Mouse (Mus musculus) forebrain, embryonic 15.5 days (tissue): ENCODE data around the gene Tgfbr3. TPM values are rescaled to one million over a fixed set of nuclear protein-coding genes. Genes with fewer than 3 reads are reported as not detected.

ENCODE experiments used
- ATAC-seq: fragments of 200-750 bp; cut with Nextera tagmentation; replicated peaks from 2 replicates; pipeline ENCODE4 v1.8.0; 2017; ENCODE audit warnings: mild to moderate bottlenecking, moderate TSS enrichment, moderate library complexity
- H3K27ac ChIP-seq: fragments of 300-500 bp; sonication (generic); replicated peaks from 2 replicates; pipeline ENCODE4 v1.5.1; 2015; ENCODE audit warnings: mild to moderate bottlenecking, inconsistent platforms
- H3K27me3 ChIP-seq: fragments of 300-500 bp; sonication (generic); 2 replicates; pipeline ENCODE4 v1.6.1; 2015; ENCODE audit warnings: inconsistent platforms
- H3K36me3 ChIP-seq: fragments of 300-500 bp; sonication (generic); 2 replicates; pipeline ENCODE4 v1.6.1; 2015; ENCODE audit warnings: mild to moderate bottlenecking, inconsistent platforms
- H3K4me1 ChIP-seq: fragments of 300-500 bp; sonication (generic); 2 replicates; pipeline ENCODE4 v1.6.1; 2015; ENCODE audit warnings: inconsistent platforms
- H3K4me2 ChIP-seq: fragments of 300-500 bp; sonication (generic); replicated peaks from 2 replicates; pipeline ENCODE4 v1.6.1; 2015; ENCODE audit warnings: mild to moderate bottlenecking, inconsistent platforms
- H3K4me3 ChIP-seq: fragments of 300-500 bp; sonication (generic); 2 replicates; pipeline ENCODE4 v1.5.1; 2015; ENCODE audit warnings: mild to moderate bottlenecking, inconsistent platforms
- H3K9ac ChIP-seq: fragments of 300-500 bp; sonication (generic); replicated peaks from 2 replicates; pipeline ENCODE4 v1.6.1; 2015; ENCODE audit warnings: mild to moderate bottlenecking, inconsistent platforms
- H3K9me3 ChIP-seq: fragments of 300-500 bp; sonication (generic); 2 replicates; pipeline ENCODE4 v1.6.1; 2016; ENCODE audit warnings: inconsistent platforms
- WGBS: fragments of 180-500 bp; shearing (Covaris S2); methylation state at CpG from one replicate; pipeline ENCODE4 v1.1.7; 2015; ENCODE audit warnings: mixed read lengths; 5-methylcytosine and 5-hydroxymethylcytosine counted together
- polyA plus RNA-seq: library from polyadenylated mRNA; unstranded; fragments of >200 nt; fragmentation: Nextera tagmentation; extraction: Ambion mirVana; gene quantifications from 2 replicates; pipeline ENCODE4 v1.2.1, GENCODE M21; 2015

Tgfbr3 gene
- polyA plus RNA-seq, 1 experiment from 2014 or later = 2.0 TPM

DNA sequence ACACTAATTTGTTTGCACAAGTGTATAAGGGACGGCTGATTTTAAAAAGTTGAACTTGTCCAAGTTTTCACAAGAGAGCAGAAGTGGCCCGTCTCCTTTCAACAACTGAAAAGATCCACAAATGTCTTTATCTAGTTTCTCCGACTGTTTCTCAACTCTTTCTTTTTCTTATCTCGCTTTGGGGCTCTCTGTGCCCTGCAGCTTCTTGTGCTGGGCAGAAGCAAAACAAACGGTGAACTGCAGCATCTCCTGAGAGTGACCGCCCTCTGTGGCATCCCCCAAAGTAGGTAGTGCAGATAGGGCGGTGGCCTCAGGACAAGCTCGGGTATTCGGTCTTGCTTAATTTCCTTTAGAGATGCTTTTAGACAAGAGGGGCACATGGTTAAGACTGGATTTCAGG lies 96.3 kb downstream of the Tgfbr3 start:
- no peak overlapping the region for H3K4me2 ChIP-seq
- no peaks in the 10 kb centered on the region for H3K4me1 ChIP-seq
- H3K36me3 ChIP-seq = no peaks in the 10 kb centered on the region
- H3K9me3 ChIP-seq = no peaks in the 10 kb centered on the region
- WGBS = 91% methylated on average over 9 of the region's 9 CpGs
- no peak overlapping the region for H3K4me3 ChIP-seq
- H3K9ac ChIP-seq = no peak overlapping the region
- no peak for ATAC-seq
- H3K27ac ChIP-seq = no peak overlapping the region
- no peaks in the 10 kb centered on the region for H3K27me3 ChIP-seq

DNA sequence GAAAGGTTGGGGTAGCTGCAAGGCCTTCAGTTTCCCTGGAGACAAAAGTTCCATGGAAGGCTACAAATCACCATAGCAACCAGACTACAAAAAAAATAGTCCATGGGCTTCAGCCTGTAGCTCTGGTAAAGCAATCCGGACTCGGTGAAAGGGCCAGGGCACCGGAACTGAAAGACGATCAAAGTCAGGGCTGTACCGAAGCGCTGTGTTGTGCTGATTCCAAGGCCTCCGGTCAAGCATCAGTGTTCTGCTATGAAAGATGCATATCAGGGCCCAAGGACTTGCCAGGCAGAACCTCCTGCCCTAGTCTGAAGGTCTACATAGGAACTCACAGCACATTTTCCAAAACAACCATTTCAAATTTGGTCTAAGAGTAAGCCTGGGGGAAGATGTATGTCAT lies 97.1 kb downstream of the Tgfbr3 start:
- no peak overlapping the region for H3K4me3 ChIP-seq
- H3K4me2 ChIP-seq = no peak overlapping the region
- ATAC-seq = no peak
- H3K27ac ChIP-seq = no peak overlapping the region
- 84% methylated on average over 7 of the region's 7 CpGs for WGBS
- H3K4me1 ChIP-seq = no peaks in the 10 kb centered on the region
- H3K27me3 ChIP-seq = no peaks in the 10 kb centered on the region
- no peak overlapping the region for H3K9ac ChIP-seq
- H3K9me3 ChIP-seq = no peaks in the 10 kb centered on the region
- no peaks in the 10 kb centered on the region for H3K36me3 ChIP-seq

DNA sequence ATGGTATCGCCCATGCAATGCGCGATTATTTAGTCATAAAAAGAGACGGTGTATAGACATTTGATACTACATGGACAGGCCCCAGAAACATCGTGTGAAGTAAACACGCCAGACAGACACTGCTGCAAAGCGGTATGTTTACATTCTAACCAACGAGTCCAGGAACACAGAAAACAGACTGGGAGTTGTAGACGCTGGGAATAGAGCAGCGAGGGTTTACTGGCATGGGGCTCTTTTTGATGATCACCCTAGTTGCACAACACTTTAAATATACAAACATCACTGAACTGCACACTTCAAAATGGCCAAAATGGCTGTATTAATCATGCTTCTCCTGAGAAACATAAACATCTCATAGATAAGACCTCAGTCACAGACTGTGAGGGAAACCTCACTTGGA lies 100.9 kb downstream of the Tgfbr3 start:
- WGBS = 80% methylated on average over 10 of the region's 10 CpGs

DNA sequence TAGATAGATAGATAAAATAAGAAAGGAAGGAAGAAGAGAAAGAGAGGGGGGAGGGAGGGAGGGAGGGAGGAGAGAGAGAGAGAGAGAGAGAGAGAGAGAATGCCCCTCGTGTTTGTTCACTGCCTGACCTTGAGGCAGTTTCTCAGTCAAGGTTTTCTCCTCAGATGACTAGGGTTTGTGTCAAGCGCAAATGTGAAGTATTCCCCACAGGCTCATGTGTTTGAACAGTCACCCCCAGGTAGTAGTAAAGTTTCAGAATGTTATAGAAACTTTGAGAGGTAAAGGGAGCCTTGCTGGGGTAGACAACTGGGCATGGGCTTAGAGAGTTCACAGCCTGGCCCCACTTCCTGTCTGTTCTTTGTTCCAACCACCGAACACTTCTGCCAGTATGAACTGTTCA lies 103.2 kb downstream of the Tgfbr3 start:
- Histone ChIP-seq H3K4me3 (no peak overlapping the region), H3K27ac (no peak overlapping the region), H3K4me2 (no peak overlapping the region), H3K9me3 (no peaks in the 10 kb centered on the region), H3K9ac (no peak overlapping the region), H3K4me1 (no peaks in the 10 kb centered on the region), H3K36me3 (no peaks in the 10 kb centered on the region), H3K27me3 (no peaks in the 10 kb centered on the region)
- ATAC-seq = no peak
- WGBS = 87% methylated on average over 3 of the region's 3 CpGs

More for the DNA sequence above, 100.9 kb downstream of the Tgfbr3 start:
- H3K27me3 ChIP-seq = no peaks in the 10 kb centered on the region
- no peaks in the 10 kb centered on the region for H3K36me3 ChIP-seq
- H3K4me3 ChIP-seq = no peak overlapping the region
- no peak overlapping the region for H3K27ac ChIP-seq
- no peak for ATAC-seq
- no peak overlapping the region for H3K4me2 ChIP-seq
- no peaks in the 10 kb centered on the region for H3K9me3 ChIP-seq
- no peak overlapping the region for H3K9ac ChIP-seq
- H3K4me1 ChIP-seq = no peaks in the 10 kb centered on the region

DNA sequence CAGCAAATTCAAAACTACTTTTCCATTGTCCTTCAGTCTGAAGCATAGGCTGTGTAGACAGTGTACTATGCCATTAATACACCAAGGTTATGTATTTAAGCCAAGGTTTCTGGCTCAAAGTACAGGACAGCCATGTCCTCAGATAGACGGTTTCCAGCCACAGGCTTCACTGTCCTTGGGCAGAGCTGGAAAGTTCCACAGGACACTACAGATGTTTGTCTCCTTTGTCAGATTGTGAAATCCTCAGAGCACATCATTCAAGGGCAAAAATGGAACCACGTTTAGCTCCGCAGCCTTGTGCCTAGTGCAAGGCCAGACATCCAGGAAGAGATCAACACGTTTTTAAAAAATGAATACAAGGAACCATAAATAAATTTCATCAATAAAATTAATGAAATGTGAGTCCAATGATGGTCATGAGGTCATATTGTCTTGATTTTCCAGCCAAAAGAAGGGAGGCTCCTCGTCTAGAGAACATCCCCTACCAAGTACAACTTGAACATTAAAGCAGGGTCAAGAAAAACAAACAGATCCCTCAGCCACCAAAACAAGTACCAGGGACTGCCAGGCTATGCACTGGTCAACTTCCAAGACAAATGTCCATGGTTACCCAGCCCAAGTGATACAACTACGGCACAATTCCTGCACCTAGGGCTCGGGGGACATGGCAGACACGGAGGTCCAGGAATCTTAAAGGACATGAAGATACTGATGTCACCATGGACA lies 105.1 kb downstream of the Tgfbr3 start:
- Histone ChIP-seq H3K4me1 (no peaks in the 10 kb centered on the region), H3K27ac (no peak overlapping the region), H3K27me3 (no peaks in the 10 kb centered on the region), H3K9ac (no peak overlapping the region), H3K9me3 (no peaks in the 10 kb centered on the region), H3K4me2 (no peak overlapping the region), H3K4me3 (no peak overlapping the region), H3K36me3 (no peaks in the 10 kb centered on the region)
- WGBS = 84% methylated on average over 8 of the region's 8 CpGs
- ATAC-seq = no peak

DNA sequence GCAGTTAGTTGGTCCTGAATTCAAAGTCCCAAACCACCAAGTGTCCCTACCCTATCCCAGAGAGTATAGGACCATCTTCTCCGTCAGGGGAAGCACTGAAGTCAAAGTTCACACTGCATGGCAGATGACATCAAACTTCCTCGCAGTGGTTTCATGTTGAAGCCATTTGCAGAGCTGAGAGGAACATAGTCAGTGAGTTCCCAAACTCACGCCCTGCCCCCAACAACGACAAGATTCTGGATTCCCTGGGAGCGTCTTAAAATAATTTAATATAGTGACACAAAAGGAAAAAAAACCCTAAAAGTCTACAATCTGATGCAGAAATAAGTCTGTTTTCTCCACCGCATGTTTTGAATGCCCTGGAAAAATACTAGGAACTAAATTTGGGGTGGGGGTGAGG lies 105.9 kb downstream of the Tgfbr3 start:
- H3K27ac ChIP-seq = no peak overlapping the region
- H3K27me3 ChIP-seq = no peaks in the 10 kb centered on the region
- no peak overlapping the region for H3K9ac ChIP-seq
- 91% methylated on average over 6 of the region's 6 CpGs for WGBS
- no peak overlapping the region for H3K4me3 ChIP-seq
- H3K4me2 ChIP-seq = no peak overlapping the region
- no peaks in the 10 kb centered on the region for H3K4me1 ChIP-seq
- ATAC-seq = no peak
- no peaks in the 10 kb centered on the region for H3K9me3 ChIP-seq
- no peaks in the 10 kb centered on the region for H3K36me3 ChIP-seq

DNA sequence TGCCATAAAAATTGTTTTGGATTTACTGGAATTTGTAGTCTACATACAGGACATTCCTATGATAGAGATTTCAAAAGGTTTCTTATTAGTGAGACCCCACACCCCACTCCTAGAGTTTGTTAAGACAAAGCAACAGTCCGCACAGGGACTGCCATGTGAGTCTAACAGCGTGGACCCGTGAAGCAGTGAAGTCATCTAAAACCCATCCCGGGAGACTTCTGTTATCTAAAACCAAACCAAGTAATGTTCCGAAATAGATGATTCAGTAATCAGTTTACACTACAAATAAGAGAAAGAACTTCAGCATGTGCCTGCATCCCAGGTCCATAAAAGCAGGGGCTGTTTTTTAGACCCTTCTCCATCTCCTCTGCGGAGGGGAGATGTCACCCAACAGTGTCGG lies 106.7 kb downstream of the Tgfbr3 start:
- H3K9me3 ChIP-seq = no peaks in the 10 kb centered on the region
- 92% methylated on average over 7 of the region's 7 CpGs for WGBS
- no peaks in the 10 kb centered on the region for H3K36me3 ChIP-seq
- no peak overlapping the region for H3K4me2 ChIP-seq
- no peak overlapping the region for H3K27ac ChIP-seq
- no peaks in the 10 kb centered on the region for H3K27me3 ChIP-seq
- no peak overlapping the region for H3K9ac ChIP-seq
- no peak overlapping the region for H3K4me3 ChIP-seq
- ATAC-seq = no peak
- no peaks in the 10 kb centered on the region for H3K4me1 ChIP-seq

DNA sequence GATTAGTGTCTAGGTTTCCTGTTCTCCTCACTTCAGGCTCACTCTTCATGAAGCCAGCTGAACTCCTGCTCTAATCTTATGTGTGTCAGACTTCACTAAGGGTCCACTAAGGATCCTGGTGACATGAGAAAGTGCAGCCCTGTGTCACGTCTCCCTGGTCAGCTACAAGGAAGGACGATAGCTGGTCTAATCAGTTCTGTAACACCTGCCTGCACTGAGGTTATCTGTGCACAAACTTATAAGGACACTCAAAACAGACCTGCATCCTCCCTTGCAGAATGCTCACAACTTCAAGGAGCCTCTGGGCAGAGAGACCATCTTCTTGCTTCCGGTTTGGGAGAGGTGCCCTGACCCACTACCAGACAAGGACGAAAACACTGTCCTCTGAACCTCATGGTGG lies 107.6 kb downstream of the Tgfbr3 start:
- Histone ChIP-seq H3K4me3 (no peak overlapping the region), H3K9ac (no peak overlapping the region), H3K27ac (no peak overlapping the region), H3K4me2 (no peak overlapping the region), H3K36me3 (no peaks in the 10 kb centered on the region), H3K27me3 (no peaks in the 10 kb centered on the region), H3K9me3 (no peaks in the 10 kb centered on the region), H3K4me1 (no peaks in the 10 kb centered on the region)
- 92% methylated on average over 4 of the region's 4 CpGs for WGBS
- ATAC-seq = no peak

DNA sequence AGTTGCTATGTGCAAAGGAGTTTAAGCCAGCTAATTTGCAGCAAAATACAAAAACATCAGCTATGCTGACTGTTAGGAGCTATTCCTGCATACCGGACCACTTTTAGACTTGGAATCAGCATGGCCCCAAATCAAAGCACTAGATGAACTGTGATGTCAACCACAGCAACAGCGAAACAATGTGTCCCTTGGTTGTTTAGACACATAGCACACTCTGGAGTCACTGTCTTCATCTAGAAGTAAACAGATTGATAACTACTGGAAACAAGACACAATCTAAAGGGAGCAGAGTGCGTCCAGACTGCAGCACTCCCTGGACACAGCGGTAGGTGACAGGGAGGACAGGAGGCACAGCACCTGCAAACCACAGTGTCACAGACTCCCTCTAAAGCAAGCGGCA lies 110.2 kb downstream of the Tgfbr3 start:
- no peak for ATAC-seq
- WGBS = 94% methylated on average over 5 of the region's 5 CpGs

DNA sequence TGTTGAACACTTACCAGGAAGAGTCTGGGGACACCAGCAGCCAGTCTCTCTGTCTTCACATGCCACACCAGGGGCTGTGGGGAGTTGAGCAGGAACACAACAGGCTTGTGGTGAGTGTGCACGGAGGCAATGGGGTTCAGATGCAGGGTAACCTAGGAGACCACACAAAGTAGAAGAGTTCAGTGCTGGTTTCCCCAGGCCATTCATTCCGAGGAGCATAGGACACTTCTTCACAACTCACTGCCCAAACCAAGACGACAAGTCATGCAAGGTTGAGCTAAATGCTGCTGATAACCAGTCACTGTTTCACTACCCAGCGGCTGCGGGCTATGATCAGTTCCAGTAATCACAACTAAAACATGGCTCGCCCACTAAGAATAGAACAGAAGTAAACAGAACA lies 111.6 kb downstream of the Tgfbr3 start:
- no peak overlapping the region for H3K9ac ChIP-seq
- no peak overlapping the region for H3K27ac ChIP-seq
- WGBS = 62% methylated on average over 6 of the region's 6 CpGs
- no peak for ATAC-seq
- H3K4me2 ChIP-seq = no peak overlapping the region
- H3K4me1 ChIP-seq = 0 out of 2 replicates have a peak, but pooled peaks cover 2% of the 10 kb centered on the region
- no peak overlapping the region for H3K4me3 ChIP-seq
- H3K36me3 ChIP-seq = no peaks in the 10 kb centered on the region
- H3K27me3 ChIP-seq = no peaks in the 10 kb centered on the region
- H3K9me3 ChIP-seq = no peaks in the 10 kb centered on the region

More for the DNA sequence above, 110.2 kb downstream of the Tgfbr3 start:
- no peak overlapping the region for H3K9ac ChIP-seq
- no peak overlapping the region for H3K4me2 ChIP-seq
- H3K27me3 ChIP-seq = no peaks in the 10 kb centered on the region
- H3K36me3 ChIP-seq = no peaks in the 10 kb centered on the region
- no peaks in the 10 kb centered on the region for H3K9me3 ChIP-seq
- 0 out of 2 replicates have a peak, but pooled peaks cover 2% of the 10 kb centered on the region for H3K4me1 ChIP-seq
- no peak overlapping the region for H3K4me3 ChIP-seq
- H3K27ac ChIP-seq = no peak overlapping the region

DNA sequence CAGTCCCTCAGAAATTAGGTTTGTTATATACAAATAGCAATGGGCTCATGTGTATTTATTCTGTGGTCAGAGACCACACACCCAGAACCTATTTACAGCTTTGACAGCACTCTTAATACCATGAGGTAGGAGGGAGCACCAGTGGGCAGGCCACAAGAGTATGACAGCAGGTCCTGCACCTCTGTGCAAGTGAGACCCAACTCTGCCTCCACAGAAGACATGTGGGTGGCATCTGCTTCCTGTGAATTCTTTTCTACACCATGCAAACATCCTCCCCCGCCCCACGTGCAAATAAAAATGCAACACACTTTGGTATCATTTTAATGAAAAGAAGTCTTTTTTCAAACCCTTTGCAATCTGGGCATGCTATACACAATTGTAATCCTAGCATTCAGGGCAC lies 112.2 kb downstream of the Tgfbr3 start:
- H3K4me3 ChIP-seq = no peak overlapping the region
- no peak for ATAC-seq
- H3K27me3 ChIP-seq = no peaks in the 10 kb centered on the region
- H3K36me3 ChIP-seq = no peaks in the 10 kb centered on the region
- no peak overlapping the region for H3K27ac ChIP-seq
- H3K9ac ChIP-seq = no peak overlapping the region
- H3K4me1 ChIP-seq = 0 out of 2 replicates have a peak, but pooled peaks cover 2% of the 10 kb centered on the region
- H3K9me3 ChIP-seq = no peaks in the 10 kb centered on the region
- no peak overlapping the region for H3K4me2 ChIP-seq
- 70% methylated on average over 2 of the region's 2 CpGs for WGBS

DNA sequence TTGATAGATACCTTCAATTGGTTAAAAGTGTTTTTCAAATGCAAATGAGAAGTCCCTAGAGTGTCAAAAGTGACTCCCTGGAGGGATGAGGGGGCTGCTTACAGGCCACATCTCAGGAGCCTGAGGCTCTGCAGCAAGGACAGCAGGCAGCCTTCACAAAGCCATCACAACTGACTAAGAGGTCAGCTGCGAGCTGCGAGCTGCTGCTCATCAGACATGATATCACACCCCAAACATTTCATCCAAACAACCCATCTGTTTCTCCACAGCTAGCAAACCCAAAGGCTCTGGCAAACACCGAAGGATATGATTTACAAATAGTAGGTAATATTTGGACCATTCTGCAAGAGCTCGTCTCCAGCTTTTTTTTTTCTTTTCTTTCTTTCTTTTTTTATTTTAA lies 112.6 kb downstream of the Tgfbr3 start:
- H3K36me3 ChIP-seq = no peaks in the 10 kb centered on the region

DNA sequence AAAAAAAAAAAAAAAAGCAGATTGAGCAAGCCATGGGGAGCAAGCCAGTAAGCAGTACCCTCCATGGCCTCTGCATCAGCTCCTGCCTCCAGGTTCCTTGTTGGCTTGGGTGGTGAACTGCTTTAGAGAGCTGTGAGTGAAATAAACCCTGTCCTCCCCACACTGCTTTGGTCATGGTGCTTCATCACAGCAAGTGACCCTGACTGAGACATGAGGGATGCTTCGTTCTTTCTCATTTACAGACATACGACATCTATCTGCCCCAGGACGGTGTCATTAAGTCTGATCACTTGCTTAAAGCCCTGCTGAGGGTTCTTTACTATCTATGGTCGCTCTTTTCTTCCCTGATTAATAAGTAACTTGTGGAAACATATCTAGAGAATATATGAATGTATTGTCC lies 113.2 kb downstream of the Tgfbr3 start:
- no peak for ATAC-seq
- Histone ChIP-seq H3K4me1 (0 out of 2 replicates have a peak, but pooled peaks cover 2% of the 10 kb centered on the region), H3K4me2 (no peak overlapping the region), H3K9me3 (no peaks in the 10 kb centered on the region), H3K27me3 (peaks cover 5% of the 10 kb centered on the region; the same call in 1 of the 2 replicates), H3K4me3 (no peak overlapping the region), H3K27ac (no peak overlapping the region), H3K36me3 (no peaks in the 10 kb centered on the region), H3K9ac (no peak overlapping the region)
- 83% methylated on average over 4 of the region's 4 CpGs for WGBS

More for the DNA sequence above, 112.6 kb downstream of the Tgfbr3 start:
- 0 out of 2 replicates have a peak, but pooled peaks cover 2% of the 10 kb centered on the region for H3K4me1 ChIP-seq
- no peak for ATAC-seq
- H3K27ac ChIP-seq = no peak overlapping the region
- no peak overlapping the region for H3K4me2 ChIP-seq
- H3K9me3 ChIP-seq = no peaks in the 10 kb centered on the region
- WGBS = 32% methylated on average over 4 of the region's 4 CpGs
- no peak overlapping the region for H3K9ac ChIP-seq
- H3K27me3 ChIP-seq = peaks cover 2% of the 10 kb centered on the region; the same call in 1 of the 2 replicates
- H3K4me3 ChIP-seq = no peak overlapping the region
